Mouse (Mus musculus) B cell, adult 2 months (primary cell): Measurements from ENCODE around the gene Hsf2.
"Not testable (repeated sequence)": the region's sequence is repeated elsewhere in the genome, so short reads cannot be mapped to it uniquely, and the experiment has no call there.

Experiments used
- DNase-seq, 2 experiments: peaks; one replicate each; pipeline ENCODE4 v3.0.0; 2022

The Hsf2 gene

GRCm38 (mm10) chr10:57532218-57533101 is 46.3 kb downstream of the Hsf2 start, which contains the start of gene Serinc1:
Gene Serinc1, minus strand, starts transcription at chr10:57532530.
- DNase-seq: peak; percentile 95

DNA sequence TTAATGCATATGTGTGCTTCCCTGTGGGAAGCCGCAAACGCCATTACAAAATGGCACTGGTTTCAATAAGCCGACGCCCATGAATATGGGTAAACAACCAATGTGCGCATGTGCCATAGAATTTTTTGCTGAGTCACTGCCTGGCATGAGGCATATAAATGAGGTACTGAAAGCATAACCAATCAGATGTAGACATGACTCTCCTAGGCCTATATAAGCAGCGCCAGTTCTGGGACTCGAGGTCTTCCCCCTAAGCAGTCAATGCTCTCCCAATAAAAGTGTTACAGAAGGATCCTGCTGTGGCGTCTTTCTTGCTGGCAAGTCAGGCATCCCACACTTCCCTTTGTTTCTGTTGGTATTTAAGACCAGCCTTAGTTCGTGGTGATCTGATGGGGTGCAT is 57.7 kb downstream of the Hsf2 start:
- DNase-seq: not testable (repeated sequence)

DNA sequence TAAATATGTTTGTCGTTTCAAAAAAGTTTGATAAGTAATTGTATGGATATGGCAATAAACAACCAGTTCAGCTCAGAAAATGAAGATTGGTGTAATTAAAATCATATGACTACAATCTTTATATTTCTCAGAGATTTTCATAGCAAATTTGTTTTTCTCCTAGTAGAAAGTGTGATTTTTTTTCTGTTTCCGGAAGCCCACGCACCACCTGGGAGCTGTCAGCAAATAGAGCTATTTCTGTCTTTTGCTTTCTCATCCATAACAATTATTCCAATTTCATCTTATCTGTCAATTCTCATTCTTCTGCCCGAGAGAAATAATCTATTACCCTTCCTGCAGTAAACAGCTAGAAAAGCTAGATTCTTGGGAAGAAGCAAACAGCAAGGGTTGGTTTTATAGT is 63.4 kb downstream of the Hsf2 start:
- no peak for DNase-seq

DNA sequence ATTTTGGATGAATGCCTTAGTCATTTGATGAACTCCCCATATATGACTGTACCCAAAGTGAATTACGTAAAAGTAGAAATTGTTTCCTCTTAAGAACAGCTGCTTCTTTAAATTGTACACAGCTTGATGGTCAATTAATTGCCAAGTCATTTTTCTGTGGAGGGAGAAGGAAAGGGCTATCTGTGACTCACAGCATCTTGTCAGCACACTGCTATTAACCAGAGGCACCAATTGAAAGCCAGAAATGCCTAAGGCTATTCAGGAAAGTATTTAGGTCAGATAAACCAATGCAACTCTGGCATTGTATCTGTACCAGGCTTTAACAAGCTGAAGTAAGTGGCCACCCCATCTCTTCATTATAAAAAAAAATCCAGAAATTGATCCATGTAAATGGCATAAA is 67.5 kb downstream of the Hsf2 start:
- DNase-seq: no peak

GRCm38 (mm10) chr10:57557597-57557996 is 71.4 kb downstream of the Hsf2 start:
- DNase-seq: no peak
